Mouse (Mus musculus): ENCODE data around the gene Spsb1. TPM values are rescaled to one million over a fixed set of nuclear protein-coding genes. Genes with fewer than 3 reads are reported as not detected.

The Spsb1 gene
- total and polyA plus RNA-seq, 2 experiments from 2014 or later = 6.2 to 7.3 TPM

DNA sequence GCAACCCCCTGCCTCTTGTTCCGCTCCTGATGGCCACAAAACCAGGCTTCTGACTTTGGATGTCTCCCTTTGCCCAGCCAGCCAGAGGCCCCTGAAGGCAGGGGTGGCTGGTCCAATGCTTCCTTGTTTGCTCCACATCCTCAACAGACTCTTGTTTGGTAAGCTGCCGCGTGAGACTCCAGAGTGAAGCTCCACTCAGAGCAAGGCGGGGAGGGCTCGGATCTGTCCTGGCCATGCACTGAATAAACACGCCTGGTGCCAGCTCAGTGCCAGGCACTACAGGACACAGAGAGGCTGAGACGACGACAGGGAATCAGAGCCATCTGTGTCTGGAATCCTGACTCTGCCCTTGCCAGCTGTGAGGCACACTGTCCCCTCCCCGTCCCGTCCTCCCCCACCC, 70.9 kb downstream of the Spsb1 start:
- no peaks in the 10 kb centered on the region for H3K27me3 ChIP-seq (ENCODE audit: insufficient read depth, low read length)
- no peaks in the 10 kb centered on the region for H3K4me1 ChIP-seq (ENCODE audit: insufficient read depth)
- ATAC-seq (no peak), DNase-seq (no peak)
- H3K9ac ChIP-seq = no peak overlapping the region
- no peak for TF ChIP-seq CTCF (IDR thresholded peaks at IDR 0.05; ENCODE audit: low read depth)
- no peaks in the 10 kb centered on the region for H3K9me3 ChIP-seq (ENCODE audit: low read length)
- no peak overlapping the region for H3K4me3 ChIP-seq (ENCODE audit: low read depth, low read length)
- H3K27ac ChIP-seq (ENCODE audit: low read depth, low read length) = no peak overlapping the region
- 78% methylated on average over 10 of the region's 10 CpGs for WGBS
- no peaks in the 10 kb centered on the region for H3K36me3 ChIP-seq (ENCODE audit: insufficient read depth)
- H3K4me2 ChIP-seq (ENCODE audit: low read depth) = no peak overlapping the region

DNA sequence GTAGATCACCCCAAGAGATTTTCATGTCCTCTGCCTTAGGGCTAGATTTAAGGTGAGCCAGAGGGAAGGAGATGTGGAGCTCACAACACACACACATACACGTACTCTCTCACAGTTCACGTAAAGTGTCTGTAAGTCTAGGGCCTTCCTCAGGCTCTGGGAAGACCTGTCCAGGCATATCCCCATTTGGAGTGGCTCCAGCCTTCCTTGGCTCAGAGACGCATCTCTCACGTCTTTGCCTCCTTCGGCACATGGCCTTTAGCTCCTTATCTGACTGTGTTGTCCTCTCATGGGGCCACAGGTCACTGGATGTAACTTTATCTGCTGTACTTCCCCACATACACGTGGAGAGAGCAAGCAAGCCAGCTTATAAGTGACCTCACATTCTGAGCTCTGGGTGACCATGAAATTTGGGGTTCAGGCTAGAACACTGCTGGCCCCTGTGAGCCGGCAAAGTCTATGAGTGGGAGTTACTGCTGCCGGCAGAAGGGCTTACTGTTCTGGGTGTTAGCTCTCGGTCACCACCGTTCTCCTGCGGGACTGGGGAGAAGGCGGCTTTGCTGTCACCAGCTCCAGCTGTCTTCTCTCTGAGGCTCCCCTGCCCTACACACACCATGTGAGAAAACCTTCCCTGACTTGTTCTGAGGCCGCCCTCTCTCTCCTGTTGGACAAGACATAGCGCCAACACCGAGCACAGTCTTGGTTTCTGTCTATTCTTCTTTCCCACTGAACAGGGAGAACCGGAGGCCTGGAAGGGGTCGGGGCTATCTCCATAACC, 72.5 kb downstream of the Spsb1 start:
- no peak for ATAC-seq
- Histone ChIP-seq H3K4me1 (ENCODE audit: insufficient read depth) (no peaks in the 10 kb centered on the region), H3K9me3 (ENCODE audit: low read length) (no peaks in the 10 kb centered on the region), H3K9ac (no peak overlapping the region), H3K36me3 (ENCODE audit: insufficient read depth) (no peaks in the 10 kb centered on the region), H3K27ac (ENCODE audit: low read depth, low read length) (no peak overlapping the region), H3K4me2 (ENCODE audit: low read depth) (no peak overlapping the region), H3K4me3 (ENCODE audit: low read depth, low read length) (no peak overlapping the region), H3K27me3 (ENCODE audit: insufficient read depth, low read length) (no peaks in the 10 kb centered on the region)
- no peak for TF ChIP-seq CTCF (IDR thresholded peaks at IDR 0.05; ENCODE audit: low read depth)
- 88% methylated on average over 17 of the region's 17 CpGs for WGBS
- DNase-seq = no peak

DNA sequence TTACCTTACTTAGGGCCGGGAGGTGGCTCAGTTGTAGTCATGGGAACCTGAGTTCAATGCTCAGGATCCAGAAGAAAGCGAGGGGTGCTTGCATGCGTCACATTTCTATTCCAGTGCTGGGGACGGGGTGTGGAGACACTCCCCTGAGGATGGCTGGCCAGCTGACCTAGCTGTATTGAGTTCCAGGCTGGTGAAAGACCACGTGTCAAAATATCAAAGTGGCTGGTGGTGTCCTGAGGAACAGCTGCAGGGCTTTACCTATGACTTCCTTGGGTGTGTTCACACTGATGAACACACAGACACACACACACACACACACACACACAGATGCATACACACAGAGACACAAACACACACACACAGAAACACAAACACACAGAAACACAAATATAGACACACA, 73.9 kb downstream of the Spsb1 start:
- no peaks in the 10 kb centered on the region for H3K4me1 ChIP-seq (ENCODE audit: insufficient read depth)
- no peaks in the 10 kb centered on the region for H3K27me3 ChIP-seq (ENCODE audit: insufficient read depth, low read length)
- H3K4me2 ChIP-seq (ENCODE audit: low read depth) = no peak overlapping the region
- no peak for TF ChIP-seq CTCF (IDR thresholded peaks at IDR 0.05; ENCODE audit: low read depth)
- H3K9me3 ChIP-seq (ENCODE audit: low read length) = no peaks in the 10 kb centered on the region
- DNase-seq (no peak), ATAC-seq (no peak)
- 81% methylated on average over 5 of the region's 5 CpGs for WGBS
- H3K4me3 ChIP-seq (ENCODE audit: low read depth, low read length) = no peak overlapping the region
- no peak overlapping the region for H3K9ac ChIP-seq
- no peak overlapping the region for H3K27ac ChIP-seq (ENCODE audit: low read depth, low read length)
- H3K36me3 ChIP-seq (ENCODE audit: insufficient read depth) = no peaks in the 10 kb centered on the region

DNA sequence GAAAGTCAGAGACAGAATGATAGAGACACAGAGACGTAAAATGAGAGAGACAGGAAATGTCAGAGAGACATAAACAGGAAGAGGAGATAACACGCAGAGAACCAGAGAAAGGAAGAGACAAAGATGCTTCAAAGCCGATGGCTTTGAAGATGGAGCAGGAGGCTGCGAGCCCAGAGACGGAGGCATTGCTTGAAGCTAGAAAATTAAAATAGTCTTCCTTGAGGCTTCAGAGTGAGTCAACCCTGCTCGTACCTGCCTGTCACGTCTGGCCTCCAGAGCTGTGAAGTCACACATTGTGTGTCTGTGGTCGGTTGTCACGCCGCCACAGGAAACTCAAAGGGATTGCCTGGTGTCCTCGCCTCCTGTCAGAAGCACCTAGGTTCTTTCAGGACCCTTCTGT, 74.9 kb downstream of the Spsb1 start:
- Histone ChIP-seq H3K27me3 (ENCODE audit: insufficient read depth, low read length) (no peaks in the 10 kb centered on the region), H3K4me3 (ENCODE audit: low read depth, low read length) (no peak overlapping the region), H3K4me1 (ENCODE audit: insufficient read depth) (no peaks in the 10 kb centered on the region), H3K4me2 (ENCODE audit: low read depth) (no peak overlapping the region), H3K27ac (ENCODE audit: low read depth, low read length) (no peak overlapping the region), H3K9me3 (ENCODE audit: low read length) (no peaks in the 10 kb centered on the region), H3K36me3 (ENCODE audit: insufficient read depth) (no peaks in the 10 kb centered on the region), H3K9ac (no peak overlapping the region)
- 84% methylated on average over 11 of the region's 11 CpGs for WGBS
- no peak for TF ChIP-seq CTCF (IDR thresholded peaks at IDR 0.05; ENCODE audit: low read depth)
- no peak for ATAC-seq
- no peak for DNase-seq

DNA sequence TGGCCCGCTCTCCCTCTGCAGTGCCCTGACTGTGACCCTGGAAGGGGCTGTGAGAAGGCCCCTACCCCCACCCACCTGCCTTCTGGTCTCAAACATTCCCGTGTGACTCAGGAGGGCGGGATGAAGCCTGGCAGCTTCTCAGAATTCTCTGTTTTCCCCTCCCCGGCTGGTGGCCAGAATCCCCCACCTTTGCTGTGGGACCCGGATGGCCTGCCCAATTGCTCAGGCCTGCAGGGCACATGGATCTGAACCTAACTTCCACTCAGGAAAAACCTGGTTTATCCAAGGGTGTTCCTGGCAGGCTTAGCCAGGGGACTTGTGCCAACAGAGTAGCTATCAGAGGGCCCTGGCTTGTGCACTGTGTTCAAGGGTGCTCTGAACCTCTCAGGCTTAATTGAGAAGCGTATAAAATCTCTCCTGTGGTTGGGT, 76.8 kb downstream of the Spsb1 start:
- 54% methylated on average over 6 of the region's 6 CpGs for WGBS
- DNase-seq (no peak), ATAC-seq (no peak)
- no peak overlapping the region for H3K27ac ChIP-seq (ENCODE audit: low read depth, low read length)
- no peak for TF ChIP-seq CTCF (IDR thresholded peaks at IDR 0.05; ENCODE audit: low read depth)
- H3K4me3 ChIP-seq (ENCODE audit: low read depth, low read length) = no peak overlapping the region
- H3K9me3 ChIP-seq (ENCODE audit: low read length) = no peaks in the 10 kb centered on the region
- no peak overlapping the region for H3K4me2 ChIP-seq (ENCODE audit: low read depth)
- no peaks in the 10 kb centered on the region for H3K4me1 ChIP-seq (ENCODE audit: insufficient read depth)
- no peak overlapping the region for H3K9ac ChIP-seq
- H3K27me3 ChIP-seq (ENCODE audit: insufficient read depth, low read length) = no peaks in the 10 kb centered on the region
- no peaks in the 10 kb centered on the region for H3K36me3 ChIP-seq (ENCODE audit: insufficient read depth)

DNA sequence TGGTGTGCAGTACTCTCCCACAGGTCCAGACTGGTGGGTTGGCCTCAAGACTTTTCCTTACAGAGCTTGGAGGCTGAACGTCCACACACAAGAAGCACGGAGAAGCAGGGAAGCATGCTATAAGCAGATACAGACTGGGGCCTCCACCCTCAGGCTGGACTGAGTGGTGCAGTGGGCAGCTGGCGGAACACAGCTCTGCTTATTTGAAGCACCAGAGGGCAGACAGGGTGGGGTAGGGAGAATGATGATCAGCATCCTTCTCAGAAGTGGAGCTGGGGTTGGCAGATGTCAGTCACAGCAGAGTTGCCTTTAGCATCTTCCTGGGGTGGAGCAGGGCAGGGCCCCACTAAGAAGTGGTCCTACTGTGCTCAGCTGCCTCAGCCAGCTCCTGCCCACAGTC, 77.6 kb downstream of the Spsb1 start:
- DNase-seq (no peak), ATAC-seq (no peak)
- H3K27ac ChIP-seq (ENCODE audit: low read depth, low read length) = no peak overlapping the region
- no peak for TF ChIP-seq CTCF (IDR thresholded peaks at IDR 0.05; ENCODE audit: low read depth)
- no peaks in the 10 kb centered on the region for H3K27me3 ChIP-seq (ENCODE audit: insufficient read depth, low read length)
- H3K9me3 ChIP-seq (ENCODE audit: low read length) = no peaks in the 10 kb centered on the region
- H3K4me2 ChIP-seq (ENCODE audit: low read depth) = no peak overlapping the region
- H3K4me3 ChIP-seq (ENCODE audit: low read depth, low read length) = no peak overlapping the region
- H3K9ac ChIP-seq = no peak overlapping the region
- WGBS = 52% methylated on average over 3 of the region's 3 CpGs
- H3K36me3 ChIP-seq (ENCODE audit: insufficient read depth) = no peaks in the 10 kb centered on the region
- no peaks in the 10 kb centered on the region for H3K4me1 ChIP-seq (ENCODE audit: insufficient read depth)

DNA sequence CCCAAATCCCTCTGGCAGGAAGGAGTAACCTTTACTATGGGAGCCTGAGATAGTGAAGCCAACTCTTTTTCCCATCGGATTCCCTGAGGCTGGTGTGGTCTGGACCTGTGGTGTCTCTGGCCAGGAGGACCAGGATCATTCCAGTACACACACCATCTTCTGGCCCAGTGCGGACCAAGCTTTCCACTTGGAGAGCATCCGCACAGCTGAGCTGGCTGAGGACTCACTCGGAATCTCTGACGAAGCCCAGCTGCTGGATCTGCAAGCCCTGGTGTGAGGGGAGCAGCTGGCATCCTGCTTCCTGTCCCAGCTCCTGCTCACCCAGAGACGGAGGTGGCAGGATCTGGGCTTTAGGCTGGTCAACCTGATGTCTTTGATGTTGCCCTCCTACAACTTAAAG, 78.1 kb downstream of the Spsb1 start:
- ATAC-seq (no peak; the same call in 1 of the 2 replicates), DNase-seq (no peak)
- Histone ChIP-seq H3K36me3 (ENCODE audit: insufficient read depth) (no peaks in the 10 kb centered on the region), H3K27me3 (ENCODE audit: insufficient read depth, low read length) (no peaks in the 10 kb centered on the region), H3K27ac (ENCODE audit: low read depth, low read length) (no peak overlapping the region), H3K9ac (no peak overlapping the region), H3K4me3 (ENCODE audit: low read depth, low read length) (no peak overlapping the region), H3K4me1 (ENCODE audit: insufficient read depth) (no peaks in the 10 kb centered on the region), H3K4me2 (ENCODE audit: low read depth) (no peak overlapping the region), H3K9me3 (ENCODE audit: low read length) (no peaks in the 10 kb centered on the region)
- TF ChIP-seq CTCF (IDR thresholded peaks at IDR 0.05; ENCODE audit: low read depth) = no peak
- WGBS = 73% methylated on average over 6 of the region's 6 CpGs
